Mouse (Mus musculus) MEL (cell line): ENCODE data around the gene Slc23a3. TPM values are rescaled to one million over a fixed set of nuclear protein-coding genes. Genes with fewer than 3 reads are reported as not detected.

Experiments
- DNase-seq: peaks from one replicate; pipeline ENCODE4 v3.0.0; 2011; ENCODE audit warnings: low read depth, low spot score
- H3K27ac ChIP-seq: 2 replicates; pipeline ENCODE4 v1.5.1; 2012; ENCODE audit warnings: low read depth, mild to moderate bottlenecking, control low read depth, low read length, moderate library complexity; ENCODE audit not compliant: control insufficient read depth
- H3K27me3 ChIP-seq, 2 experiments: fragments of 150-350 bp in 1 of 2; sonication (generic) in 1 of 2; 2 replicates each; pipeline ENCODE4 v1.6.1; 2012; ENCODE audit warnings: low read length in 2 of 2, mild to moderate bottlenecking in 2 of 2, improper control_type of control experiment in 1 of 2, moderate library complexity in 1 of 2; ENCODE audit not compliant: insufficient read depth in 2 of 2, control insufficient read depth in 1 of 2
- H3K36me3 ChIP-seq, 2 experiments: 2 replicates each; pipeline ENCODE4 v1.6.1; 2012 to 2014; ENCODE audit warnings: low read length in 2 of 2, improper control_type of control experiment in 1 of 2, inconsistent platforms in 1 of 2, mild to moderate bottlenecking in 1 of 2; ENCODE audit not compliant: insufficient read depth in 2 of 2, control insufficient read depth in 1 of 2
- H3K4me1 ChIP-seq, 2 experiments: fragments of 150-350 bp in 1 of 2; sonication (generic) in 1 of 2; 2 replicates each; pipeline ENCODE4 v1.6.1; 2012; ENCODE audit warnings: low read length in 2 of 2, improper control_type of control experiment in 1 of 2, mild to moderate bottlenecking in 1 of 2; ENCODE audit not compliant: insufficient read depth in 2 of 2, control insufficient read depth in 1 of 2
- H3K4me3 ChIP-seq, 2 experiments: fragments of 150-350 bp in 1 of 2; sonication (generic) in 1 of 2; 2 replicates each; pipeline ENCODE4 v1.5.1; 2012; ENCODE audit warnings: low read depth in 2 of 2, low read length in 2 of 2, mild to moderate bottlenecking in 2 of 2, moderate library complexity in 2 of 2, control low read depth in 1 of 2, improper control_type of control experiment in 1 of 2; ENCODE audit not compliant: control insufficient read depth in 1 of 2, insufficient read depth in 1 of 2
- H3K79me2 ChIP-seq: 2 replicates; pipeline ENCODE4 v1.6.1; 2012; ENCODE audit warnings: mild to moderate bottlenecking, low read length, moderate library complexity; ENCODE audit not compliant: control insufficient read depth, poor library complexity, insufficient read depth
- H3K9ac ChIP-seq: 2 replicates; pipeline ENCODE4 v1.6.1; 2012; ENCODE audit warnings: low read depth, mild to moderate bottlenecking, control low read depth, low read length, moderate library complexity; ENCODE audit not compliant: control insufficient read depth, poor library complexity, severe bottlenecking
- H3K9me3 ChIP-seq: fragments of 150-350 bp; sonication (generic); replicated peaks from 2 replicates; pipeline ENCODE4 v1.6.1; 2012; ENCODE audit warnings: mild to moderate bottlenecking, low read length, improper control_type of control experiment, moderate library complexity; ENCODE audit not compliant: insufficient read depth
- BHLHE40 ChIP-seq: IDR thresholded peaks from 2 replicates; pipeline ENCODE4 v1.6.1; 2012; ENCODE audit warnings: low read depth, mild to moderate bottlenecking, inconsistent platforms, low read length, improper control_type of control experiment, borderline replicate concordance
- CHD1 ChIP-seq: IDR thresholded peaks from 2 replicates; pipeline ENCODE4 v1.6.1; 2012; ENCODE audit warnings: low read depth, mild to moderate bottlenecking, inconsistent platforms, low read length, improper control_type of control experiment
- CHD2 ChIP-seq: IDR thresholded peaks from 2 replicates; pipeline ENCODE4 v1.6.1; 2011; ENCODE audit warnings: low read length, improper control_type of control experiment
- CTCF ChIP-seq, 3 experiments: IDR thresholded peaks in 2 of 3; conservative IDR thresholded peaks in 1 of 3; 2 replicates each; pipeline ENCODE4 v1.5.1; 2011 to 2012; ENCODE audit warnings: low read length in 3 of 3, low read depth in 2 of 3, mild to moderate bottlenecking in 2 of 3, improper control_type of control experiment in 1 of 3, inconsistent platforms in 1 of 3, mixed read lengths in 1 of 3, moderate library complexity in 1 of 3; ENCODE audit not compliant: control insufficient read depth in 1 of 3, insufficient read depth in 1 of 3, poor library complexity in 1 of 3, severe bottlenecking in 1 of 3
- E2F4 ChIP-seq: IDR thresholded peaks from 2 replicates; pipeline ENCODE4 v1.6.1; 2011; ENCODE audit warnings: low read depth, low read length, improper control_type of control experiment, borderline replicate concordance
- ELF1 ChIP-seq: IDR thresholded peaks from 2 replicates; pipeline ENCODE4 v1.6.1; 2014; ENCODE audit warnings: low read depth, mild to moderate bottlenecking, inconsistent platforms, low read length, improper control_type of control experiment, moderate library complexity
- EP300 ChIP-seq, 2 experiments: IDR thresholded peaks; 2 replicates each; pipeline ENCODE4 v1.6.1; 2011; ENCODE audit warnings: improper control_type of control experiment in 2 of 2, low read length in 2 of 2, low read depth in 1 of 2, mild to moderate bottlenecking in 1 of 2
- ETS1 ChIP-seq: IDR thresholded peaks from 2 replicates; pipeline ENCODE4 v1.6.1; 2012; ENCODE audit warnings: low read depth, mild to moderate bottlenecking, inconsistent platforms, low read length, improper control_type of control experiment, moderate library complexity
- GABPA ChIP-seq: IDR thresholded peaks from 2 replicates; pipeline ENCODE4 v1.6.1; 2012; ENCODE audit warnings: low read depth, mild to moderate bottlenecking, inconsistent platforms, low read length, improper control_type of control experiment, moderate library complexity
- GATA1 ChIP-seq: IDR thresholded peaks from 2 replicates; pipeline ENCODE4 v1.6.1; 2011; ENCODE audit warnings: low read depth, low read length, improper control_type of control experiment
- HCFC1 ChIP-seq: IDR thresholded peaks from 2 replicates; pipeline ENCODE4 v1.6.1; 2012; ENCODE audit warnings: low read depth, mild to moderate bottlenecking, inconsistent platforms, low read length, improper control_type of control experiment, moderate library complexity
- JUND ChIP-seq: IDR thresholded peaks from 2 replicates; pipeline ENCODE4 v1.6.1; 2011; ENCODE audit warnings: low read depth, mild to moderate bottlenecking, improper control_type of control experiment, low read length
- KAT2A ChIP-seq: conservative IDR thresholded peaks from 2 replicates; pipeline ENCODE4 v1.6.1; 2012; ENCODE audit warnings: low read depth, low read length, improper control_type of control experiment, inconsistent platforms
- MAFK ChIP-seq: IDR thresholded peaks from 2 replicates; pipeline ENCODE4 v1.6.1; 2011; ENCODE audit warnings: low read depth, mild to moderate bottlenecking, low read length, improper control_type of control experiment, borderline replicate concordance
- MAX ChIP-seq: IDR thresholded peaks from 2 replicates; pipeline ENCODE4 v1.6.1; 2011; ENCODE audit warnings: low read length, improper control_type of control experiment
- MAZ ChIP-seq: IDR thresholded peaks from 2 replicates; pipeline ENCODE4 v1.6.1; 2012; ENCODE audit warnings: low read depth, mild to moderate bottlenecking, inconsistent platforms, low read length, improper control_type of control experiment
- MEF2A ChIP-seq: IDR thresholded peaks from 2 replicates; pipeline ENCODE4 v1.6.1; 2014; ENCODE audit warnings: low read depth, mild to moderate bottlenecking, inconsistent platforms, low read length, improper control_type of control experiment; ENCODE audit not compliant: poor library complexity, insufficient replicate concordance, severe bottlenecking; ENCODE audit errors: extremely low read depth
- MXI1 ChIP-seq: IDR thresholded peaks from 2 replicates; pipeline ENCODE4 v1.6.1; 2011; ENCODE audit warnings: mild to moderate bottlenecking, low read depth, low read length, improper control_type of control experiment
- MYB ChIP-seq: IDR thresholded peaks from 2 replicates; pipeline ENCODE4 v1.6.1; 2011; ENCODE audit warnings: mild to moderate bottlenecking, low read depth, low read length, improper control_type of control experiment
- MYC ChIP-seq: IDR thresholded peaks from 2 replicates; pipeline ENCODE4 v1.6.1; 2011; ENCODE audit warnings: low read depth, mild to moderate bottlenecking, low read length, improper control_type of control experiment, moderate library complexity
- NELFE ChIP-seq: IDR thresholded peaks from 2 replicates; pipeline ENCODE4 v1.6.1; 2011; ENCODE audit warnings: low read depth, low read length, improper control_type of control experiment
- POLR2A ChIP-seq, 2 experiments: IDR thresholded peaks; 2 replicates each; pipeline ENCODE4 v1.6.1; 2011 to 2012; ENCODE audit warnings: low read length in 2 of 2, mild to moderate bottlenecking in 2 of 2, control low read depth in 1 of 2, improper control_type of control experiment in 1 of 2, low read depth in 1 of 2, moderate library complexity in 1 of 2; ENCODE audit not compliant: control insufficient read depth in 1 of 2, insufficient read depth in 1 of 2, poor library complexity in 1 of 2
- POLR2AphosphoS2 ChIP-seq: IDR thresholded peaks from 2 replicates; pipeline ENCODE4 v1.6.1; 2011; ENCODE audit warnings: low read length, improper control_type of control experiment
- POLR2AphosphoS5 ChIP-seq: IDR thresholded peaks from 2 replicates; pipeline ENCODE4 v1.6.1; 2012; ENCODE audit warnings: low read depth, borderline replicate concordance, mild to moderate bottlenecking, inconsistent platforms, low read length, moderate library complexity, mixed read lengths
- RAD21 ChIP-seq: IDR thresholded peaks from 2 replicates; pipeline ENCODE4 v1.6.1; 2011; ENCODE audit warnings: mild to moderate bottlenecking, low read depth, low read length, improper control_type of control experiment
- RCOR1 ChIP-seq: IDR thresholded peaks from 2 replicates; pipeline ENCODE4 v1.6.1; 2012; ENCODE audit warnings: low read depth, mild to moderate bottlenecking, inconsistent platforms, low read length, improper control_type of control experiment
- SIN3A ChIP-seq: IDR thresholded peaks from 2 replicates; pipeline ENCODE4 v1.6.1; 2012; ENCODE audit warnings: low read length, improper control_type of control experiment, inconsistent platforms
- SMC3 ChIP-seq: IDR thresholded peaks from 2 replicates; pipeline ENCODE4 v1.6.1; 2011; ENCODE audit warnings: low read depth, low read length, improper control_type of control experiment
- TAL1 ChIP-seq: IDR thresholded peaks from 2 replicates; pipeline ENCODE4 v1.6.1; 2012; ENCODE audit warnings: mild to moderate bottlenecking, inconsistent platforms, low read length, moderate library complexity, mixed read lengths
- TBP ChIP-seq: IDR thresholded peaks from 2 replicates; pipeline ENCODE4 v1.8.0; 2011; ENCODE audit warnings: low read depth, low read length, improper control_type of control experiment
- TCF12 ChIP-seq: IDR thresholded peaks from 2 replicates; pipeline ENCODE4 v1.6.1; 2014; ENCODE audit warnings: low read depth, mild to moderate bottlenecking, inconsistent platforms, low read length, improper control_type of control experiment, moderate library complexity
- UBTF ChIP-seq: IDR thresholded peaks from 2 replicates; pipeline ENCODE4 v1.6.1; 2012; ENCODE audit warnings: low read depth, mild to moderate bottlenecking, inconsistent platforms, low read length, improper control_type of control experiment, moderate library complexity, borderline replicate concordance; ENCODE audit not compliant: insufficient read depth
- USF1 ChIP-seq: IDR thresholded peaks from 2 replicates; pipeline ENCODE4 v1.6.1; 2014; ENCODE audit warnings: low read depth, mild to moderate bottlenecking, inconsistent platforms, low read length, improper control_type of control experiment, moderate library complexity
- USF2 ChIP-seq, 2 experiments: IDR thresholded peaks; 2 replicates each; pipeline ENCODE4 v1.6.1; 2011 to 2012; ENCODE audit warnings: improper control_type of control experiment in 2 of 2, low read length in 2 of 2, borderline replicate concordance in 1 of 2, inconsistent platforms in 1 of 2, low read depth in 1 of 2, mild to moderate bottlenecking in 1 of 2; ENCODE audit not compliant: insufficient read depth in 1 of 2
- ZC3H11A ChIP-seq: IDR thresholded peaks from 2 replicates; pipeline ENCODE4 v1.6.1; 2012; ENCODE audit warnings: low read depth, mild to moderate bottlenecking, inconsistent platforms, low read length, improper control_type of control experiment
- ZKSCAN1 ChIP-seq: IDR thresholded peaks from 2 replicates; pipeline ENCODE4 v1.6.1; 2012; ENCODE audit warnings: low read depth, mild to moderate bottlenecking, inconsistent platforms, low read length, improper control_type of control experiment, moderate library complexity
- ZMIZ1 ChIP-seq: IDR thresholded peaks from 2 replicates; pipeline ENCODE4 v1.6.1; 2012; ENCODE audit warnings: low read depth, mild to moderate bottlenecking, inconsistent platforms, low read length, improper control_type of control experiment, moderate library complexity
- ZNF384 ChIP-seq: IDR thresholded peaks from 2 replicates; pipeline ENCODE4 v1.6.1; 2012; ENCODE audit warnings: low read depth, mild to moderate bottlenecking, inconsistent platforms, low read length, improper control_type of control experiment
- polyA plus RNA-seq, 2 experiments: library from polyadenylated mRNA; stranded (reverse) in 1 of 2; unstranded in 1 of 2; fragments of >175 nt in 1 of 2; fragments of >200 nt in 1 of 2; gene quantifications; 2 replicates each; pipeline versions ENCODE4 v1.2.1 to v1.2.4; 2012; ENCODE audit warnings: low replicate concordance in 2 of 2, low read depth in 1 of 2; ENCODE audit not compliant: insufficient read length in 2 of 2, insufficient read depth in 1 of 2, missing spikeins in 1 of 2
- total RNA-seq: library from RNA; depleted of rRNA; stranded (reverse); fragments of 300-350 nt; gene quantifications from 2 replicates; pipeline ENCODE4 v1.2.3, GENCODE M21; 2012

Gene Slc23a3
- total and polyA plus RNA-seq, 3 experiments: 0.08 to 0.15 TPM; not detected in 1

DNA sequence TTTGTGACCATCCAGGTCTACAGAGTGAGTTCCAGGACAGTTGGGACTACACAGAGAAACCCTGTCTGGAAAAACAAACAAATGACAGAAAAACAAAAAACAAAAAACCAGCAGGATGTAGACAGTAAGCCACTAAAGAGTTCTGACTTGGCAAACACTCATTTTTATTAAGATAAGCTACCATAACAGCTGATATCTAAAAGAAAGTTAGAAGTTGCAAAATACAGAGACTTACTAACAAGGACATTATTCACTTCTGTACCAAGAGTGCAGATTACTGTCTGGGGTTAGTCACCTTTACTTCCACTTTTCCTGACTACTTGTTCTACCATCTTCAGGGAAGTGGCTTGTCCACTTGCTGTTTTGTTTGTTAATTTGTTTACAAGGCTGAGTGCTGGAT is 25.3 kb upstream of the Slc23a3 start:
- DNase-seq: peak; percentile 68
- TF ChIP-seq EP300 (IDR thresholded peaks at IDR 0.05; ENCODE audit: low read depth in 1 of 2, low read length in 2 of 2) (peak; percentile 60 to 75), ETS1 (peak; percentile 96), CHD1 (no peak), MAFK (peak; percentile 28; the same call in 1 of the 2 replicates), TAL1 (no peak), TCF12 (0 out of 2 replicates have a peak, but pooled peaks have one; percentile 49), UBTF (no peak), MXI1 (peak; percentile 42; the same call in 1 of the 2 replicates), SMC3 (no peak), MEF2A (no peak), SIN3A (peak; percentile 76; the same call in 1 of the 2 replicates), ZMIZ1 (no peak), KAT2A (no peak), POLR2AphosphoS5 (no peak), ZKSCAN1 (no peak), CHD2 (no peak), RAD21 (no peak), USF2 (IDR thresholded peaks at IDR 0.05; ENCODE audit: borderline replicate concordance in 1 of 2, insufficient read depth in 1 of 2, low read depth in 1 of 2, low read length in 2 of 2) (no peak), ZNF384 (0 out of 2 replicates have a peak, but pooled peaks have one; percentile 36), USF1 (no peak), MYB (no peak), CTCF (IDR thresholded peaks at IDR 0.05 in 2 of 3, conservative IDR thresholded peaks at IDR 0.05 in 1 of 3; ENCODE audit: control insufficient read depth in 1 of 3, insufficient read depth in 1 of 3, low read depth in 2 of 3, low read length in 3 of 3, poor library complexity in 1 of 3, severe bottlenecking in 1 of 3) (no peak), GATA1 (peak; percentile 68), POLR2AphosphoS2 (no peak), GABPA (no peak), BHLHE40 (peak; percentile 40; the same call in 1 of the 2 replicates), MAX (no peak; the same call in 1 of the 2 replicates), HCFC1 (no peak), JUND (no peak), E2F4 (no peak), MAZ (no peak), ZC3H11A (no peak; the same call in 1 of the 2 replicates), RCOR1 (peak; percentile 43; the same call in 1 of the 2 replicates), ELF1 (no peak), TBP (no peak), POLR2A (IDR thresholded peaks at IDR 0.05; ENCODE audit: control insufficient read depth in 1 of 2, insufficient read depth in 1 of 2, low read depth in 1 of 2, low read length in 2 of 2, poor library complexity in 1 of 2) (no peak), MYC (no peak), NELFE (no peak)

More for the DNA sequence above, 25.3 kb upstream of the Slc23a3 start:
- Histone ChIP-seq H3K79me2 (no peaks in the 10 kb centered on the region), H3K27ac (peak overlapping the region; percentile 55), H3K9ac (0 out of 2 replicates have a peak overlapping the region, but pooled peaks have one; percentile 18), H3K4me3 (peak overlapping the region in 1 of 2 experiments; percentile 38; a peak in 1 of 4 replicates), H3K27me3 (no peaks in the 10 kb centered on the region), H3K4me1 (peaks cover 15 to 21% of the 10 kb centered on the region in 2 experiments), H3K36me3 (peaks cover 0 to 24% of the 10 kb centered on the region in 2 experiments; a peak in 2 of 4 replicates), H3K9me3 (no peaks in the 10 kb centered on the region)
